Mouse (Mus musculus) lung, postnatal 0 days (tissue): ENCODE data around the gene T2.

Experiments
- CTCF ChIP-seq: IDR thresholded peaks from 2 replicates; pipeline ENCODE4 v1.5.1; 2016; ENCODE audit warnings: antibody characterized with exemption, mild to moderate bottlenecking
- EP300 ChIP-seq: IDR thresholded peaks from 2 replicates; pipeline ENCODE4 v1.6.1; 2016; ENCODE audit warnings: antibody characterized with exemption, mild to moderate bottlenecking, control low read depth

- TF ChIP-seq CTCF: no peak
- TF ChIP-seq EP300: no peak
These were observed 4.7 kb upstream of the T2 start for GRCm38 (mm10) chr17:8351088-8351487.
